Mouse (Mus musculus): Measurements from ENCODE around the gene Peak1.

- TF ChIP-seq POLR2A (IDR thresholded peaks at IDR 0.05; ENCODE audit: extremely low read depth, insufficient read depth, low read length) (no peak), CTCF (IDR thresholded peaks at IDR 0.05; ENCODE audit: extremely low read depth, insufficient read depth, low read length) (no peak)
These were observed 222.7 kb downstream of the Peak1 start for GRCm38 (mm10) chr9:56195193-56195592.
